In genomic region chr9:41147203-41147842, GRCm38 (mm10) we compare ENCODE assay signal across 8 mouse cellular contexts. TPM values are rescaled to one million over a fixed set of nuclear protein-coding genes. Genes with fewer than 3 reads are reported as not detected.
DNase-seq lines count a peak whose midpoint lies in the region; ATAC-seq and TF ChIP-seq lines count a peak whose summit lies in the region.

No protein-coding gene starts in this region.

- H3K9me3 ChIP-seq in lung, embryonic 15.5 days, result no peaks in the 10 kb centered on the region
- H3K9me3 ChIP-seq in stomach, postnatal 0 days (ENCODE audit: control insufficient read depth, low read length), result no peaks in the 10 kb centered on the region

- H3K9ac ChIP-seq in lung, embryonic 15.5 days, result no peak overlapping the region
- peak overlapping the region; percentile 8; the same call in 1 of the 2 replicates for H3K9ac ChIP-seq in stomach, postnatal 0 days (ENCODE audit: low read length)

- TF ChIP-seq CTCF in stomach, postnatal 0 days (IDR thresholded peaks at IDR 0.05; ENCODE audit: low read depth), result no peak

- ATAC-seq in cerebellum, adult (ENCODE audit: insufficient number of reproducible peaks, low FRiP score, low TSS enrichment), result no peak
- peak; percentile 70; the same call in 1 of the 2 replicates for ATAC-seq in lung, embryonic 15.5 days (ENCODE audit: borderline replicate concordance, extremely low read depth, low FRiP score, low TSS enrichment)
- ATAC-seq in stomach, postnatal 0 days (ENCODE audit: low FRiP score, low TSS enrichment), result 0 out of 2 replicates have a peak, but pooled peaks have one; percentile 21

- peak; percentile 44 to 51 for DNase-seq in cerebellum, postnatal 25 days
- peak; percentile 27 for DNase-seq in thymus, postnatal 14 days
- no peak for DNase-seq in thymus, postnatal 0 days (ENCODE audit: low spot score)
- peak; percentile 16 for DNase-seq in stomach, postnatal 0 days (ENCODE audit: low spot score)
- DNase-seq in testis, postnatal 14 days (ENCODE audit: low spot score), result no peak
- no peak for DNase-seq in urinary bladder, postnatal 14 days (ENCODE audit: low spot score)

- peaks cover 18% of the 10 kb centered on the region for H3K4me1 ChIP-seq in lung, embryonic 15.5 days
- H3K4me1 ChIP-seq in stomach, postnatal 0 days (replicated peaks; ENCODE audit: control insufficient read depth, insufficient read depth), result no peaks in the 10 kb centered on the region; the same call in 1 of the 2 replicates

- no peak for TF ChIP-seq EP300 in stomach, postnatal 0 days (optimal IDR thresholded peaks at IDR 0.05)

- peak overlapping the region; percentile 44 for H3K4me2 ChIP-seq in lung, embryonic 15.5 days
- peak overlapping the region; percentile 27 for H3K4me2 ChIP-seq in stomach, postnatal 0 days (replicated peaks; ENCODE audit: low read depth)

- WGBS in lung, embryonic 15.5 days, result 15% methylated on average over 13 of the region's 13 CpGs
- WGBS in stomach, postnatal 0 days, result 18% methylated on average over 13 of the region's 13 CpGs

- H3K27ac ChIP-seq in lung, embryonic 15.5 days, result peak overlapping the region; percentile 61
- H3K27ac ChIP-seq in stomach, postnatal 0 days (replicated peaks), result peak overlapping the region; percentile 35

- no peaks in the 10 kb centered on the region for H3K27me3 ChIP-seq in lung, embryonic 15.5 days
- no peaks in the 10 kb centered on the region for H3K27me3 ChIP-seq in stomach, postnatal 0 days (ENCODE audit: control insufficient read depth, insufficient read depth, low read length)

- no peak overlapping the region for H3K4me3 ChIP-seq in lung, embryonic 15.5 days
- H3K4me3 ChIP-seq in stomach, postnatal 0 days (ENCODE audit: low read depth, low read length), result no peak overlapping the region; the same call in 1 of the 2 replicates

- H3K36me3 ChIP-seq in lung, embryonic 15.5 days, result no peaks in the 10 kb centered on the region
- no peaks in the 10 kb centered on the region for H3K36me3 ChIP-seq in stomach, postnatal 0 days (ENCODE audit: control insufficient read depth, insufficient read depth, low read length)

RNA-seq across cellular contexts. Expression of gene Ubash3b, which starts 14.2 kb away (rescaled TPM):
- 4.0 TPM in 2 replicates for polyA plus RNA-seq in thymus, postnatal 0 days (2015; fragmentation: Nextera tagmentation; extraction: Ambion mirVana)
- 5.5 and 6.3 TPM in 2 replicates for polyA plus RNA-seq in lung, embryonic 15.5 days (2015; fragmentation: Nextera tagmentation; extraction: Ambion mirVana)
- 1.4 and 1.7 TPM in 2 replicates for polyA plus RNA-seq in stomach, postnatal 0 days (2015; fragmentation: Nextera tagmentation; extraction: Ambion mirVana)

Comparison
In these comparisons a context has a peak if more than half of its experiments do, and no peak if none do; other contexts are left out.
1. DNase-seq: peak in cerebellum, postnatal 25 days (2 of 2), thymus, postnatal 14 days (single experiment) and stomach, postnatal 0 days (single experiment); none in thymus, postnatal 0 days (single experiment), testis, postnatal 14 days (single experiment) and urinary bladder, postnatal 14 days (single experiment).